ENCODE assay signal across 8 mouse cellular contexts in genomic region chr6:49269200-49269599, GRCm38 (mm10). TPM values are rescaled to one million over a fixed set of nuclear protein-coding genes. Genes with fewer than 3 reads are reported as not detected.
DNase-seq lines count a peak whose midpoint lies in the region; ATAC-seq and TF ChIP-seq lines count a peak whose summit lies in the region.

No protein-coding gene starts in this region.

- ATAC-seq in heart, embryonic 16.5 days (replicated peaks; ENCODE audit: extremely low read depth, insufficient read depth, low FRiP score): peak; percentile 81
- ATAC-seq in lung, embryonic 16.5 days (ENCODE audit: low read depth): peak; percentile 79

- H3K9ac ChIP-seq in MEL (ENCODE audit: control insufficient read depth, low read depth, low read length, poor library complexity, severe bottlenecking): no peak overlapping the region
- no peak overlapping the region for H3K9ac ChIP-seq in heart, embryonic 16.5 days (ENCODE audit: low read length)
- no peak overlapping the region for H3K9ac ChIP-seq in lung, embryonic 16.5 days (ENCODE audit: low read length)

- H3K4me1 ChIP-seq in MEL (ENCODE audit: control insufficient read depth in 1 of 2, insufficient read depth in 2 of 2, low read length in 2 of 2): no peaks in the 10 kb centered on the region; a peak in 1 of 4 replicates
- H3K4me1 ChIP-seq in forebrain, embryonic 10.5 days: peaks cover 7% of the 10 kb centered on the region
- no peaks in the 10 kb centered on the region for H3K4me1 ChIP-seq in heart, embryonic 16.5 days (ENCODE audit: control insufficient read depth, insufficient read depth, low read length)
- H3K4me1 ChIP-seq in lung, embryonic 16.5 days (replicated peaks; ENCODE audit: control insufficient read depth, insufficient read depth, low read length): no peaks in the 10 kb centered on the region

- 22% methylated on average over 5 of the region's 5 CpGs for WGBS in forebrain, embryonic 10.5 days
- WGBS in heart, embryonic 16.5 days: 13% methylated on average over 5 of the region's 5 CpGs
- 18% methylated on average over 5 of the region's 5 CpGs for WGBS in lung, embryonic 16.5 days

- H3K9me3 ChIP-seq in MEL (replicated peaks; ENCODE audit: insufficient read depth, low read length): no peaks in the 10 kb centered on the region
- no peaks in the 10 kb centered on the region for H3K9me3 ChIP-seq in forebrain, embryonic 10.5 days
- no peaks in the 10 kb centered on the region for H3K9me3 ChIP-seq in heart, embryonic 16.5 days (replicated peaks; ENCODE audit: control insufficient read depth, low read length)
- no peaks in the 10 kb centered on the region for H3K9me3 ChIP-seq in lung, embryonic 16.5 days (ENCODE audit: control insufficient read depth, low read length)

- no peak overlapping the region for H3K4me2 ChIP-seq in heart, embryonic 16.5 days (ENCODE audit: low read depth, low read length)
- H3K4me2 ChIP-seq in lung, embryonic 16.5 days (ENCODE audit: low read depth, low read length): no peak overlapping the region

- H3K27ac ChIP-seq in MEL (ENCODE audit: control insufficient read depth, low read depth, low read length): no peak overlapping the region
- H3K27ac ChIP-seq in forebrain, embryonic 10.5 days: no peak overlapping the region
- H3K27ac ChIP-seq in heart, embryonic 16.5 days (ENCODE audit: low read length): no peak overlapping the region
- H3K27ac ChIP-seq in lung, embryonic 16.5 days (ENCODE audit: low read length): no peak overlapping the region

- H3K79me2 ChIP-seq in MEL (ENCODE audit: control insufficient read depth, insufficient read depth, low read length, poor library complexity): no peaks in the 10 kb centered on the region

- DNase-seq in MEL (ENCODE audit: low read depth, low spot score): peak; percentile 76
- DNase-seq in brain, embryonic 14.5 days (ENCODE audit: low read depth): peak; percentile 78
- peak; percentile 74 for DNase-seq in forebrain, embryonic 10.5 days (ENCODE audit: extremely low spot score, low spot score)
- DNase-seq in layer of hippocampus, adult 8-10 months (ENCODE audit: low spot score in 2 of 2): peak; percentile 43 to 78
- peak; percentile 76 to 79 for DNase-seq in right cerebral cortex, adult 2 months (ENCODE audit: low spot score in 2 of 2)
- DNase-seq in urinary bladder, postnatal 10 days (ENCODE audit: low spot score): peak; percentile 60

- TF ChIP-seq EP300 in MEL (IDR thresholded peaks at IDR 0.05; ENCODE audit: low read depth in 1 of 2, low read length in 2 of 2): no peak

- peak; percentile 74 for TF ChIP-seq RAD21 in MEL (IDR thresholded peaks at IDR 0.05; ENCODE audit: low read depth, low read length)

- peak; percentile 80 to 84 (median 81) for TF ChIP-seq CTCF in MEL (IDR thresholded peaks at IDR 0.05 in 2 of 3, conservative IDR thresholded peaks at IDR 0.05 in 1 of 3; ENCODE audit: control insufficient read depth in 1 of 3, insufficient read depth in 1 of 3, low read depth in 2 of 3, low read length in 3 of 3, poor library complexity in 1 of 3, severe bottlenecking in 1 of 3)
- peak; percentile 79 for TF ChIP-seq CTCF in brain, embryonic 14.5 days (IDR thresholded peaks at IDR 0.05; ENCODE audit: borderline replicate concordance, extremely low read depth, insufficient read depth, insufficient read length)

- 0 out of 4 replicates have a peak, but pooled peaks cover 0 to 5% of the 10 kb centered on the region in 2 experiments for H3K36me3 ChIP-seq in MEL (ENCODE audit: control insufficient read depth in 1 of 2, insufficient read depth in 2 of 2, low read length in 2 of 2)
- no peaks in the 10 kb centered on the region for H3K36me3 ChIP-seq in forebrain, embryonic 10.5 days (replicated peaks)
- no peaks in the 10 kb centered on the region for H3K36me3 ChIP-seq in heart, embryonic 16.5 days (ENCODE audit: control insufficient read depth, insufficient read depth)
- no peaks in the 10 kb centered on the region for H3K36me3 ChIP-seq in lung, embryonic 16.5 days (ENCODE audit: control insufficient read depth, insufficient read depth, low read length)

- H3K4me3 ChIP-seq in MEL (ENCODE audit: control insufficient read depth in 1 of 2, insufficient read depth in 1 of 2, low read depth in 2 of 2, low read length in 2 of 2): no peak overlapping the region
- no peak overlapping the region for H3K4me3 ChIP-seq in forebrain, embryonic 10.5 days
- H3K4me3 ChIP-seq in heart, embryonic 16.5 days (ENCODE audit: low read length): no peak overlapping the region
- no peak overlapping the region for H3K4me3 ChIP-seq in lung, embryonic 16.5 days (ENCODE audit: low read length)

- no peak for TF ChIP-seq POLR2A in MEL (IDR thresholded peaks at IDR 0.05; ENCODE audit: control insufficient read depth in 1 of 2, insufficient read depth in 1 of 2, low read depth in 1 of 2, low read length in 2 of 2, poor library complexity in 1 of 2)
- TF ChIP-seq POLR2A in brain, embryonic 14.5 days (IDR thresholded peaks at IDR 0.05; ENCODE audit: borderline replicate concordance, extremely low read depth, insufficient read depth, insufficient read length, poor library complexity, severe bottlenecking): no peak

- no peaks in the 10 kb centered on the region; a peak in 1 of 4 replicates for H3K27me3 ChIP-seq in MEL (ENCODE audit: control insufficient read depth in 1 of 2, insufficient read depth in 2 of 2, low read length in 2 of 2)
- no peaks in the 10 kb centered on the region; the same call in 1 of the 2 replicates for H3K27me3 ChIP-seq in forebrain, embryonic 10.5 days (ENCODE audit: poor library complexity, severe bottlenecking)
- H3K27me3 ChIP-seq in heart, embryonic 16.5 days (ENCODE audit: control insufficient read depth, insufficient read depth, low read length): no peaks in the 10 kb centered on the region
- no peaks in the 10 kb centered on the region for H3K27me3 ChIP-seq in lung, embryonic 16.5 days (ENCODE audit: control insufficient read depth, insufficient read depth, low read depth, low read length)

TF ChIP-seq in MEL, 35 proteins besides CTCF, POLR2A, EP300 and RAD21 (continues in another document):
- TF ChIP-seq MXI1 (IDR thresholded peaks at IDR 0.05; ENCODE audit: low read depth, low read length): no peak
- TF ChIP-seq MAZ (IDR thresholded peaks at IDR 0.05; ENCODE audit: low read depth, low read length): no peak
- TF ChIP-seq MEF2A (IDR thresholded peaks at IDR 0.05; ENCODE audit: extremely low read depth, insufficient replicate concordance, low read depth, low read length, poor library complexity, severe bottlenecking): no peak
- TF ChIP-seq TAL1 (IDR thresholded peaks at IDR 0.05; ENCODE audit: low read length): no peak
- no peak for TF ChIP-seq ELF1 (IDR thresholded peaks at IDR 0.05; ENCODE audit: low read depth, low read length)
- no peak for TF ChIP-seq USF2 (IDR thresholded peaks at IDR 0.05; ENCODE audit: borderline replicate concordance in 1 of 2, insufficient read depth in 1 of 2, low read depth in 1 of 2, low read length in 2 of 2)
- peak; percentile 83 for TF ChIP-seq SMC3 (IDR thresholded peaks at IDR 0.05; ENCODE audit: low read depth, low read length)
- no peak for TF ChIP-seq JUND (IDR thresholded peaks at IDR 0.05; ENCODE audit: low read depth, low read length)
- no peak for TF ChIP-seq POLR2AphosphoS2 (IDR thresholded peaks at IDR 0.05; ENCODE audit: low read length)
- TF ChIP-seq ETS1 (IDR thresholded peaks at IDR 0.05; ENCODE audit: low read depth, low read length): no peak
- TF ChIP-seq ZC3H11A (IDR thresholded peaks at IDR 0.05; ENCODE audit: low read depth, low read length): peak; percentile 73
- no peak for TF ChIP-seq CHD1 (IDR thresholded peaks at IDR 0.05; ENCODE audit: low read depth, low read length)
- TF ChIP-seq SIN3A (IDR thresholded peaks at IDR 0.05; ENCODE audit: low read length): no peak
- TF ChIP-seq USF1 (IDR thresholded peaks at IDR 0.05; ENCODE audit: low read depth, low read length): no peak
- TF ChIP-seq GATA1 (IDR thresholded peaks at IDR 0.05; ENCODE audit: low read depth, low read length): no peak
- TF ChIP-seq GABPA (IDR thresholded peaks at IDR 0.05; ENCODE audit: low read depth, low read length): no peak
- TF ChIP-seq UBTF (IDR thresholded peaks at IDR 0.05; ENCODE audit: borderline replicate concordance, insufficient read depth, low read depth, low read length): no peak

RNA-seq across cellular contexts. Expression of gene Tra2a, which starts 5.4 kb away (rescaled TPM):
- 108 and 114 TPM in 2 replicates for total RNA-seq in MEL (2012; rRNA removed)
- 10 to 100 TPM in 1 of 2 experiments, not detected in 1; 85.2 TPM for polyA plus RNA-seq in MEL (2012; ENCODE audit: insufficient read depth in 1 of 2, insufficient read length in 2 of 2, low read depth in 1 of 2, low replicate concordance in 2 of 2, missing spikeins in 1 of 2)
- polyA plus RNA-seq in brain, embryonic 14.5 days (2012; rRNA removed): 199 and 246 TPM in 2 replicates
- 126 and 127 TPM in 2 replicates for polyA plus RNA-seq in forebrain, embryonic 10.5 days (2016; fragmentation: Nextera tagmentation; extraction: Ambion mirVana)
- 60.9 and 69.8 TPM in 2 replicates for polyA plus RNA-seq in heart, embryonic 16.5 days (2015; fragmentation: Nextera tagmentation; extraction: Ambion mirVana)
- total RNA-seq in layer of hippocampus, adult 8-10 months (2022): 100 to 1,000 TPM in 1 of 4 experiments, 10 to 100 TPM in 3; 54.1 to 108 (median 82.0) TPM
- 111 TPM in 2 replicates for polyA plus RNA-seq in lung, embryonic 16.5 days (2015; fragmentation: Nextera tagmentation; extraction: Ambion mirVana)

RNA-seq across cellular contexts. Expression of gene Ccdc126, which starts 49.9 kb away (rescaled TPM):
- total RNA-seq in MEL (2012; rRNA removed): 3.9 and 4.4 TPM in 2 replicates
- polyA plus RNA-seq in MEL (2012; ENCODE audit: insufficient read depth in 1 of 2, insufficient read length in 2 of 2, low read depth in 1 of 2, low replicate concordance in 2 of 2, missing spikeins in 1 of 2): 1 to 10 TPM in 1 of 2 experiments, not detected in 1; 3.8 TPM
- polyA plus RNA-seq in brain, embryonic 14.5 days (2012; rRNA removed): 5.0 and 5.8 TPM in 2 replicates
- 4.3 and 4.9 TPM in 2 replicates for polyA plus RNA-seq in forebrain, embryonic 10.5 days (2016; fragmentation: Nextera tagmentation; extraction: Ambion mirVana)
- polyA plus RNA-seq in heart, embryonic 16.5 days (2015; fragmentation: Nextera tagmentation; extraction: Ambion mirVana): 7.5 and 9.9 TPM in 2 replicates
- 10 to 100 TPM in 2 of 4 experiments, 1 to 10 TPM in 2; 7.9 to 10.8 (median 9.4) TPM for total RNA-seq in layer of hippocampus, adult 8-10 months (2022)
- polyA plus RNA-seq in lung, embryonic 16.5 days (2015; fragmentation: Nextera tagmentation; extraction: Ambion mirVana): 14.3 and 14.6 TPM in 2 replicates

RNA-seq across cellular contexts. Expression of gene Igf2bp3, which starts 54.4 kb away (rescaled TPM):
- total RNA-seq in MEL (2012; rRNA removed): 0.12 and 0.13 TPM in 2 replicates
- polyA plus RNA-seq in MEL (2012; ENCODE audit: insufficient read depth in 1 of 2, insufficient read length in 2 of 2, low read depth in 1 of 2, low replicate concordance in 2 of 2, missing spikeins in 1 of 2): under 1 TPM in 1 of 2 experiments, not detected in 1; 0.29 TPM
- polyA plus RNA-seq in brain, embryonic 14.5 days (2012; rRNA removed): 22.0 and 22.6 TPM in 2 replicates
- 128 and 141 TPM in 2 replicates for polyA plus RNA-seq in forebrain, embryonic 10.5 days (2016; fragmentation: Nextera tagmentation; extraction: Ambion mirVana)
- 33.1 and 33.5 TPM in 2 replicates for polyA plus RNA-seq in heart, embryonic 16.5 days (2015; fragmentation: Nextera tagmentation; extraction: Ambion mirVana)
- total RNA-seq in layer of hippocampus, adult 8-10 months (2022): not detected
- polyA plus RNA-seq in lung, embryonic 16.5 days (2015; fragmentation: Nextera tagmentation; extraction: Ambion mirVana): 37.5 and 41.0 TPM in 2 replicates

Comparison
In these comparisons a context has a peak if more than half of its experiments do, and no peak if none do; other contexts are left out.
1. RNA of gene Igf2bp3, which starts 54.4 kb away (polyA plus RNA-seq): 128 to 141 TPM in forebrain, embryonic 10.5 days, 37.5 to 41.0 TPM in lung, embryonic 16.5 days, 33.1 to 33.5 TPM in heart, embryonic 16.5 days and 22.0 to 22.6 TPM in brain, embryonic 14.5 days; 0.29 TPM in MEL; every median in the first group is over 10 times any median in the second.
2. Peak in every context shown above with its lines, with median percentiles within 50 percentile points of each other: DNase-seq.